In genomic region chr2:32845572-32846100, GRCm38 (mm10) we compare ENCODE assay signal across 8 mouse cellular contexts. TPM values are rescaled to one million over a fixed set of nuclear protein-coding genes. Genes with fewer than 3 reads are reported as not detected.
DNase-seq lines count a peak whose midpoint lies in the region; ATAC-seq and TF ChIP-seq lines count a peak whose summit lies in the region.

No protein-coding gene starts in this region.

- ATAC-seq in hindbrain, embryonic 14.5 days (ENCODE audit: low FRiP score), result no peak
- ATAC-seq in midbrain, embryonic 15.5 days (replicated peaks), result no peak

- H3K9ac ChIP-seq in hindbrain, embryonic 14.5 days, result peak overlapping the region; percentile 94
- H3K9ac ChIP-seq in midbrain, embryonic 15.5 days, result peak overlapping the region; percentile 98

- H3K4me3 ChIP-seq in kidney, adult 2 months (ENCODE audit: insufficient read depth, low read depth, low read length), result peak overlapping the region; percentile 78
- H3K4me3 ChIP-seq in bone marrow macrophage, adult 2 months (ENCODE audit: insufficient read depth, low read length), result peak overlapping the region; percentile 70
- H3K4me3 ChIP-seq in hindbrain, embryonic 14.5 days (replicated peaks; ENCODE audit: low read length), result peak overlapping the region; percentile 88
- peak overlapping the region; percentile 99 for H3K4me3 ChIP-seq in midbrain, embryonic 15.5 days

- no peak for TF ChIP-seq CTCF in kidney, adult 2 months (conservative IDR thresholded peaks at IDR 0.05; ENCODE audit: insufficient read depth, insufficient read length, low read depth, low read length)
- no peak for TF ChIP-seq CTCF in bone marrow macrophage, adult 2 months (IDR thresholded peaks at IDR 0.05; ENCODE audit: low read depth, low read length)

- no peak overlapping the region; the same call in 1 of the 2 replicates for H3K27ac ChIP-seq in kidney, adult 2 months (ENCODE audit: insufficient read depth, low read depth, low read length)
- peak overlapping the region; percentile 33; the same call in 1 of the 2 replicates for H3K27ac ChIP-seq in bone marrow macrophage, adult 2 months (ENCODE audit: insufficient read depth, low read depth, low read length)
- peak overlapping the region; percentile 94 for H3K27ac ChIP-seq in hindbrain, embryonic 14.5 days
- H3K27ac ChIP-seq in midbrain, embryonic 15.5 days, result peak overlapping the region; percentile 96

- H3K4me1 ChIP-seq in kidney, adult 2 months (ENCODE audit: control insufficient read depth, insufficient read depth, low read length), result no peaks in the 10 kb centered on the region
- H3K4me1 ChIP-seq in bone marrow macrophage, adult 2 months (ENCODE audit: control insufficient read depth, insufficient read depth, low read length), result peaks cover 8% of the 10 kb centered on the region
- peaks cover 22% of the 10 kb centered on the region for H3K4me1 ChIP-seq in hindbrain, embryonic 14.5 days (replicated peaks; ENCODE audit: control insufficient read depth, insufficient read depth, low read length)
- H3K4me1 ChIP-seq in midbrain, embryonic 15.5 days, result peaks cover 32% of the 10 kb centered on the region

- H3K27me3 ChIP-seq in kidney, adult 2 months (replicated peaks; ENCODE audit: control insufficient read depth, insufficient read depth, low read length), result no peaks in the 10 kb centered on the region
- no peaks in the 10 kb centered on the region for H3K27me3 ChIP-seq in hindbrain, embryonic 14.5 days (ENCODE audit: control insufficient read depth, insufficient read depth, low read length)
- H3K27me3 ChIP-seq in midbrain, embryonic 15.5 days (replicated peaks), result no peaks in the 10 kb centered on the region

- peak overlapping the region; percentile 75 for H3K4me2 ChIP-seq in hindbrain, embryonic 14.5 days (replicated peaks)
- peak overlapping the region; percentile 70 for H3K4me2 ChIP-seq in midbrain, embryonic 15.5 days

- TF ChIP-seq POLR2A in kidney, adult 2 months (IDR thresholded peaks at IDR 0.05; ENCODE audit: low read depth, low read length), result no peak
- TF ChIP-seq POLR2A in bone marrow macrophage, adult 2 months (IDR thresholded peaks at IDR 0.05; ENCODE audit: borderline replicate concordance, low read depth, low read length), result no peak

- no peak for DNase-seq in kidney, adult 2 months
- DNase-seq in kidney, postnatal 14 days, result no peak
- DNase-seq in hindbrain, embryonic 14.5 days (ENCODE audit: low spot score), result no peak
- DNase-seq in urinary bladder, postnatal 25 days (ENCODE audit: low spot score), result no peak
- DNase-seq in testis, postnatal 10 days (ENCODE audit: low spot score), result no peak
- DNase-seq in thymus, postnatal 4 days, result no peak

- H3K9me3 ChIP-seq in hindbrain, embryonic 14.5 days (ENCODE audit: control insufficient read depth, low read length), result no peaks in the 10 kb centered on the region
- no peaks in the 10 kb centered on the region for H3K9me3 ChIP-seq in midbrain, embryonic 15.5 days

- no peaks in the 10 kb centered on the region for H3K36me3 ChIP-seq in kidney, adult 2 months (ENCODE audit: control insufficient read depth, insufficient read depth, low read length)
- peaks cover 14% of the 10 kb centered on the region; the same call in 1 of the 2 replicates for H3K36me3 ChIP-seq in hindbrain, embryonic 14.5 days (replicated peaks; ENCODE audit: control insufficient read depth, insufficient read depth)
- H3K36me3 ChIP-seq in midbrain, embryonic 15.5 days (replicated peaks), result no peaks in the 10 kb centered on the region

- WGBS in kidney, adult 2 months, result 12% methylated on average over 12 of the region's 12 CpGs
- 3% methylated on average over 12 of the region's 12 CpGs for WGBS in hindbrain, embryonic 14.5 days
- WGBS in midbrain, embryonic 15.5 days, result 6% methylated on average over 12 of the region's 12 CpGs

RNA-seq across cellular contexts. Expression of gene Stxbp1, which starts 1.4 kb away (rescaled TPM):
- polyA plus RNA-seq in kidney, adult 2 months (2012; rRNA removed), result 10.2 and 13.2 TPM in 2 replicates
- 17.1 and 17.7 TPM in 2 replicates for polyA plus RNA-seq in bone marrow macrophage, adult 2 months (2012; ENCODE audit: insufficient read depth, insufficient read length, missing spikeins)
- 275 and 317 TPM in 2 replicates for polyA plus RNA-seq in hindbrain, embryonic 14.5 days (2014; fragmentation: Nextera tagmentation; extraction: Ambion mirVana)
- 324 and 330 TPM in 2 replicates for polyA plus RNA-seq in midbrain, embryonic 15.5 days (2015; fragmentation: Nextera tagmentation; extraction: Ambion mirVana)

RNA-seq across cellular contexts. Expression of gene Fam129b, which starts 30.3 kb away (rescaled TPM):
- 32.3 and 33.4 TPM in 2 replicates for polyA plus RNA-seq in kidney, adult 2 months (2012; rRNA removed)
- 78.3 and 90.1 TPM in 2 replicates for polyA plus RNA-seq in bone marrow macrophage, adult 2 months (2012; ENCODE audit: insufficient read depth, insufficient read length, missing spikeins)
- polyA plus RNA-seq in hindbrain, embryonic 14.5 days (2014; fragmentation: Nextera tagmentation; extraction: Ambion mirVana), result 16.8 and 19.4 TPM in 2 replicates
- polyA plus RNA-seq in midbrain, embryonic 15.5 days (2015; fragmentation: Nextera tagmentation; extraction: Ambion mirVana), result 29.7 and 31.3 TPM in 2 replicates

Comparison
In these comparisons a context has a peak if more than half of its experiments do, and no peak if none do; other contexts are left out.
1. RNA of gene Stxbp1, which starts 1.4 kb away (polyA plus RNA-seq): 324 to 330 TPM in midbrain, embryonic 15.5 days and 275 to 317 TPM in hindbrain, embryonic 14.5 days; 17.1 to 17.7 TPM in bone marrow macrophage, adult 2 months and 10.2 to 13.2 TPM in kidney, adult 2 months; every median in the first group is over 10 times any median in the second.
2. Peak in every context shown above with its lines, with median percentiles within 50 percentile points of each other: H3K4me3 ChIP-seq.